Mouse (Mus musculus) lung, postnatal 0 days (tissue): ENCODE measurements around the gene Ush1c.

Source experiments
- CTCF ChIP-seq: IDR thresholded peaks from 2 replicates; pipeline ENCODE4 v1.5.1; 2016; ENCODE audit warnings: antibody characterized with exemption, mild to moderate bottlenecking
- EP300 ChIP-seq: IDR thresholded peaks from 2 replicates; pipeline ENCODE4 v1.6.1; 2016; ENCODE audit warnings: antibody characterized with exemption, mild to moderate bottlenecking, control low read depth

DNA sequence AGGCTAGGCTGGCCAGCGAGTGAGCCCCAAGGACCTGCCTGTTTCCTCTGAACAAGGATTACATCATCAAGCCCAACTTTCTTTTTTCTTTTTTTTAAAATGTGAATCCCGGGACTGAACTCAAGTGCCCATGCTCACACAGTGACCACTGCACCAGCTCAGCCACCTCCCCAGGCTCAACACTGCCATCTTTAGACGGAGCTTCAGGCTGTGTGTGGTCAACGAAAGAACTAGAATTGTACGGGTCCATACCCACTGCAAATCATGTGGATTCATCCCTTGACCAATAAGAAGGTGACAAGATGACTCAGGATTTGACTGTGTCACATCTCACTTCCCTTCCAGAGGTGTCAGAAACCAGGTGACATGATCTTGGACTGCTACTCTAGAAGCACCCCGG is 33.5 kb downstream of the Ush1c start:
- TF ChIP-seq EP300 (no peak), CTCF (no peak)
